Mouse (Mus musculus) heart, postnatal 0 days (tissue): ENCODE results near the gene Ptpn13.

Experiments
- CTCF ChIP-seq: IDR thresholded peaks from 2 replicates; pipeline ENCODE4 v1.5.1; 2016; ENCODE audit warnings: antibody characterized with exemption, control low read depth, low read depth
- EP300 ChIP-seq: IDR thresholded peaks from 2 replicates; pipeline ENCODE4 v1.6.1; 2016; ENCODE audit warnings: antibody characterized with exemption, low read depth

DNA sequence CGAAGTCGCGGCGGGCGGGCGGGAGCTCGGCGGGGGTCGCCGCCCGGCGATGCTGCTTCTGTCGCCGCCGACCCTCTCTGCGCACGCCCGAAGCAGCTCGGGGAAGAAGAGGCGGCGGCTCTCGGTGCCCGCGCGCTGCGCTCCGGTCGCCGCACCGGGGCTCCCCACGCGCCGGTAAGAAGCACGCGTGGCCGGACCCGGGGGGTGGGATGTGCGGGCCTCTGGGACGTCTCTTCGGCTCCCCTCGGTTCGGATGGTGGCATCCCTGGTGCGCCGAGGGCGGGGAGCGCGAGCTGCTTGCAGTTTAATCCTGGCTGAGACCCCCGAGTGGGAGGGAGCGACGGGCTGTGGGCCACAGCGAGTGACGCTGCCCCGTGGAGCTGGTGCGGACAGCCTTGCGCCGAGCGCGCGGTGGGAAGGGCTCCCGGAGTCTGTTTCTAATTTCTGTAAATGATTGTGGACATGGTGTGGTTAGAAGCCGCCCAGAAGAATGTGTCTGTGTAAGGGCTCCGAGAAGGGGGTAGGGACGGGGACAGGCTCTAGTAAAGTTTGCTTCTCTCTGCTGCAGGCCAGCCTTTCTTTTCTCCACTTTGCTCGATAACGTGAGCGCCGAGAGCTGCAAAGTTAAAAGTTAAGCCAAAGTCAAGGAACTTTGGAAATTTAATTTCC, 505 bp downstream of the Ptpn13 start:
- TF ChIP-seq CTCF (no peak), EP300 (no peak)
